Mouse (Mus musculus) testis, adult 2 months (tissue): ENCODE measurements around the gene Ly6f.

ENCODE experiments used
- CTCF ChIP-seq: fragments of 200-500 bp; IDR thresholded peaks from 2 replicates; pipeline ENCODE4 v1.5.1; 2012; ENCODE audit warnings: low read depth, mild to moderate bottlenecking, inconsistent platforms, low read length, moderate library complexity; ENCODE audit not compliant: control insufficient read depth, insufficient read depth, insufficient replicate concordance
- POLR2A ChIP-seq: fragments of 200-500 bp; IDR thresholded peaks from 2 replicates; pipeline ENCODE4 v1.6.1; 2012; ENCODE audit warnings: low read depth, mild to moderate bottlenecking, inconsistent platforms, low read length, moderate library complexity; ENCODE audit not compliant: control insufficient read depth

- TF ChIP-seq CTCF (no peak), POLR2A (no peak)
Observed at GRCm38 (mm10) chr15:75268916-75269829, 952 bp downstream of the Ly6f start.
